Mouse (Mus musculus) splenic B cell, adult 2 months (primary cell): Measurements from ENCODE around the gene Cd101.

Source experiments
- DNase-seq: peaks from one replicate; pipeline ENCODE4 v3.0.0-alpha.2; 2011; ENCODE audit warnings: low read depth, low spot score
- H3K27me3 ChIP-seq: 2 replicates; pipeline ENCODE4 v1.6.1; 2012; ENCODE audit warnings: mild to moderate bottlenecking, low read length, moderate library complexity, mixed read lengths; ENCODE audit not compliant: control insufficient read depth, poor library complexity, insufficient read depth, severe bottlenecking
- H3K36me3 ChIP-seq: 2 replicates; pipeline ENCODE4 v1.6.1; 2012; ENCODE audit warnings: mild to moderate bottlenecking, low read length, moderate library complexity, mixed read lengths; ENCODE audit not compliant: control insufficient read depth, poor library complexity, insufficient read depth, severe bottlenecking

Cd101 gene

DNA sequence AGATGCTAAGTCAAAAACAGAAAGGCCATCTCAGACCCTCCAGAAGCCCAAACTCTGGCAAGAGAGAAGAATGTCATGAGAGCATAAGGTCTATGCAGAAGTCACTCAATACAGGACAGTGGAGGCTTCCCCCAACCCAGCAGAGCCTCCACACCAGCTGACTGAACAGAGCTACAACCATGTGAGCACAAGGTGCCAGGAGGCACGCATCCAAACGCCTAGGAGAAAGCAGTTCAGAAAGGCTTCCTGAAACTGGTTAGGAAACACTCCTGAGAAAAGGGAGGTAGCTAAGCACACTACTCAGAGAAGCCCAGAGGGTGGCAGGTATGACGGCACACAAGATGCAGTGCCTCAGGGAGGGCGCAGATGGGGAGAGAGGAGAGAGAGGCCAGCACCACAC, 77.8 kb downstream of the Cd101 start:
- no peaks in the 10 kb centered on the region for H3K27me3 ChIP-seq

DNA sequence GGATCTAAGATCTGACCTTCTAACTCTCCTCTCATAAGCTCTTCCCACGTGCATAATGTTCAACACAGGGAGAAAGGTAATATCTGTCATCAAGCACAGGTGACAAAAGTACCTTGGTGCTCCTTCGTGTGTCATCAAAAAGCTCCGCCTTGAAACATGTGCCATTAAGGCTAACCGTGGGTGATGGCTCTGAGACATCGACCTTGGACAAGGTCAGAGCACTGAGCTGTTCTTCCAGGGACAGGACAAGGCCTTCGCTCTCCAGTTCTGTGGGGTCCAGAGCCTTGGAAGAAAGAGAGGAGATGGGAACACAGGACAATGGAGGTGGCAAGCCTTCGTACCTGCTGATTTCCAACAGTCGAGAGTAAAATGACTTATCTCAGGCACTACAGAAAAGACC, 82.1 kb downstream of the Cd101 start:
- Histone ChIP-seq H3K36me3 (peaks cover 15% of the 10 kb centered on the region), H3K27me3 (no peaks in the 10 kb centered on the region)
- no peak for DNase-seq

More for the DNA sequence above, 77.8 kb downstream of the Cd101 start:
- H3K36me3 ChIP-seq, result peaks cover 9% of the 10 kb centered on the region
- no peak for DNase-seq
